Mouse (Mus musculus) T-cell, adult 2 months (primary cell): Measurements from ENCODE around the gene Zfp62.

Source experiments
- DNase-seq: peaks from one replicate; pipeline ENCODE4 v3.0.0; 2022; ENCODE audit warnings: low spot score

Gene Zfp62

DNA sequence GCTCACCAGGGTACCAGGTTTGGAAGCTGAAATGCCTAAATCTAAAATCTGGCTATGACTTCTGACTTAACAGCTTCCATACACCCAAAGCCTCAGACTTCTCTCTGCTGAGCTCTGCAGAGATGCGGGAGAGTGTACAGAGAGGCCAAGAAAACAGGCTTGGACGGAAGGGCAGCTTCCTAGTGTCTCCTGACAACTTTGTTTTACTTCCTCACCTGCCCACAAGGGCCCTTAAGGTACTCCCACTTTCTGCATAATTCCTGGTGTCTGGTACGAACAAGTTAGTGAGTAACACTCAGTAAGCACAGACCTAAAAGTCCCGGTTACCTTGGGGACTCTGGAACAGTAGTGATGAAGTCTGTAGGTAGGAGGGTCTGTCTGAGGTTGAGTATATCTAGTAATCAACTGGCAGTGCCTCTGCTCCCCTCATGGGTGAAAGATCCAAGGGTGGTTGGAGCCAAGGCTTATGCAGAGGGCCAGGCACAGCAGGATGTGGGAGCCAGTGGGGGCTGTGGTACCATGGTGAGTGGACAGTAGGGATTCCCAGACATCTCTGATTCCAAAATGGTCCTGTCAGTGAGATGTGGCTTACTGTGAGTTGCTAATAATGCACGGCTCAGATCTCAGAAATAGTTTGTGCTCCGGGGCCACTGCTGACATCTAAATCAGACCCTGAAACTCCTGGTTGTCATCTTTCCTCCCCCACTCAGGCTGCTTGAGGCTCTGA is 46.0 kb downstream of the Zfp62 start:
- no peak for DNase-seq

DNA sequence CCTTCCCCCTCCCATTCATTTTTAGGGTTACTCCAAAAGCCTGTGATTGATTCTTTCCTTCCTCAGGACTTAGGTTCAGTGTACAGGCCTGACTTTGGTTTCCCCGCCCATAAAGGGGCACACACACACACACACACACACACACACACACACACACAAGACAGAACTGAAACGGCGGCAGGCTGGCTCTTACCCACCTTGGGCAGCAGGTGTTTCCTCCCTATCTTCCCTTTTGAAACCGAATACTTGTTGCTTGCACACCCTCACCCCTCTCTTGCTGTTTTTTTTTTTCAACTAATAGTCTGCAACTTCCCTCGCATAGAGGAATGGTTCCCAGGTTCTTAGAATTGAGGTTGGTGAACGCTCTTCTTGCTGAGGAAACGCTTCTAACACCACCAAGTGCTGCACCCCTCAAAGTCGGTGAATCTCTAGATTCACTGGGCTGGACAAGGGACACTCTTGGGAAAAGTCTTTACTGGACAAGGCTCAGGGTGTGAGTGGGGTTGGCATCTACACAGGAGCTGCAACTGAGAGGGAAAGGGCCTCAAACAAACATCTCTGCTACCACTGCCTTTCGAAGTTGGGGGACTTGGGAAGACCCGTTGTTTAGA is 46.8 kb downstream of the Zfp62 start:
- peak; percentile 70 for DNase-seq

DNA sequence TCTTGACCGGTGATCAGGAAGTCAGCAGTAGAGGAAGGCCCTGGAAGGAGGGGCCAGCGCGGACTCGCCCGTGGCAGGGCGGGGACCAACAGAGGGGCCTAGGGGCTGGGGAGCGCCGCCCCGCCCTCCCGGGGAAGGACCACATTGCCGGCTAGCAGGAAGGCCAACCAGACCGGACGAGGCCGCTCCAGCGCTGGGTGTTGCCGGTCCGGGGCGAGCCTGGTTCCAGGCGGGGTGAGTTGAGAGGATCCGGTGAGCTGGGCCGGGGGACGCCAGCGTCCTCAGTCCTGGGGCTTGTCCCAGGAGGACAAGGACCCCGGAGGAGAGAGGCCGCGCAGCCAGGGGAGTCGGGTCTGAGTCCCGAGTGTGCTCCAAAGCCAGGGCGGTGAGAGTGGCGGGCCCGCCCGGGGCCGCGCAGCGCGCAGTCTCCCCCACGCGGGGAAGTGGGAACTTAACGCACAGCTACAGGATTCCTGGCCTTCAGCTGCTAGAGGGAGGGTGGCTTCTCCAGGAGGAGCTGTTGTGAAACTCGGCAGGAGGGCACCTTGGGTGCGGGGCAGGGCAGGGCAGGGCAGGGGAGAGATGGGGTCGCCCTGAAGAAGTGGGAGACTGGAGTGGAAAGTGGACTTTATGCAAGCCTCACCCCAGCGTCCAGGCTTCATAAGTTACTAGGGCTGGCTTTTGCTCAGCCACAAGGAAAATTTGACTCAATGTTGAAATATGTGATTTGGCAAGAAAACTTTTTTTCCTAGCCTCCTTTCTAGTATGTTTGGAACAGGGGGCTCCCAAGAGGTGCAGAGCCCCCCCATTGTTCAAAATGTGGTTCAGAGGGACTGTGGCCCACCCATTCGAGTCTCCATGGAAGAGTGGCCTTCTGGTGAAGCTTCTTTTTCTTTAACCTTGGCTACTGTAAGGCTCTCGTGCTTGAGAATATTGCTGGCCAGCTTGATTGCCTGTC is 47.6 kb downstream of the Zfp62 start:
- peak; percentile 67 for DNase-seq

DNA sequence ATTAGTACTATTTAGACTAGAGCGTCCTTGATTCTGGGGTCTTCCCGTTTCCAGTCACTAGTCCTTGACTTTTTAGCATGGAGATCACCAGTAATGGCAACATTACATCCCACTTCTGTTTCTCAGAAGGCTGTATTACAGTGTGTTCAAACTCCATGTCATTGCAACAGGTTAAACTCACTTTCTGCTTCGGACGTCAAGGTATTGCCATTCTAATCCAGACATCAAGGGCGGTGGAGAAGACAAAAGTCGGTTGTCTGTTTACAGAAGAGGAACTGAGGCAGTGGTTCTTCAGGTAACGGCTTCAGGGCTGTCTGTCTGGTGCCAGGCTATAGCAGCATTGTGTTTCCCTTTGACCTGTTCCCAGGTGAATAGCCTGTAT is 48.3 kb downstream of the Zfp62 start:
- DNase-seq = no peak

DNA sequence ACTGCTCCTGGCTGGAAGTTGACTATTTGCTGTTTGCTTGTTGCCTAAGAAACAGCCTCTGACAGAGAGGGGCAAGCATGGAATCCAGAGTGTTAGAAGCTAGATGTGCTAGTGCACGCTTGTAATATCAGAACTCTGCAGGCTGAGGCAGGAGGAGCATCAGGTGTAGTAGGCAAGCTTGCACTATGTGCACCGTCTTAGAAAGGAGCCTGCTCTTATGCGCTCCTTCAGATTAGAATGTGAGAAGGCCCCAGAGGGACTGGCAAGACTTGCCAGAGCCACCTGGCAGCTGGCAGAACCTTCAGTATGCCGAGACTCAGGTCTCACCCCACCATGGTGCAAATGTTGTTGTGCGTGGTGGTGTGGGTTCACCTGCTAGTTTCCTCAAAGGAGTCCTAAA is 49.0 kb downstream of the Zfp62 start:
- no peak for DNase-seq

DNA sequence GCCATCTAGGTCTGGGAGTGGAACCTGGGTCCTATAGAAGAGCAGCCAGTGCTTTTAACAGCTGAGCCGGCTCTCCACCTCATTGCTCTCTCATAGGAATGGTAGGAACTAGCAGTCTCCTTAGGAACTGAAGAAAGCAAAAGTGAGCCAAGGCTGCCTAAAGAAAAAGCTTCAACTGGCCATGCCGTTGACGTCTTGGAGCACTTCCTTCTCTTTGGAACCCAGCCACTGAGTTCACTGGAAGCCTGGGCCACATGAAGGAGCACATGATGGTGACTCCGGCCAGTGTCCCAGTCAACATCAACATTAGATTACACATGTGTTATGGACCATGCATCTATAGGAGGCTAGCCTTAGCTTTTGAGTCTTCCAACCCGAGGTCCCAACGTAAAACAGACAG is 49.9 kb downstream of the Zfp62 start:
- DNase-seq = no peak

DNA sequence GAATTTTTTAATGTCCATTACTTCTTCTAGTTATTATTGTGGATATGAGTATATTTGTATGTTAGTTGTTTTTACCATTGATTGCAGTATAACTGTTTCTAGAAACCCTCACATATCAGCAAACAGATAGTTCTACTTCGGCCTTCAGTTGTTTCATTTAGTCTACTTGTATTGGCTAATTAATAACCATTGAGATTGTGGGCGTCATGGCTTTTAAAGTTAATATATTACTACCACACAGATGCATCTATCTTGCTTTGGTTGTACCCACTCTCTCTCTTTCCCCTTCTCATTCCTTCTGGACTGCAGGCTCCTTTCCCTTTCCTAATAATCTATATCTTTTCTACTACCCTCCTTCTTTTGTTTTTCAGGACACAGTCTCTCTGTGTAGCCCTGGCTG is 56.2 kb downstream of the Zfp62 start:
- no peak for DNase-seq

DNA sequence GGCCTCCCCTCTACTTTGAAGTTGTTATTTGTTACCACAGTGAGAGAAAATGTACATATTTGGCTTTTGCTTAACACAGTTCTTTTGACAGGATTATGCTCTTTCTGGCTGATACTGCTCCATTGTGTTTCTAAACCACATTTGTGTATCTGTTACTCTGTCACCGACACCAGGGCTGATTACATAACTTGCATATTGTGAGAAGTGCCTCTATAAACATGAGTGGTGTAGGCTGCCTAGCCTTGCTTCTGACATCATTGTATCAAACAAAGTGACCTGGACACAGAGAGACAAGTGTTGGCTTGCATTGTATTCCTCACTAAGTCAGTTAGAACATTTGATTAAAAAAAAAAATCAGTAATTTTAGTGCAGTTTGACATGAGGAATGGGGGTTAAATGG is 56.7 kb downstream of the Zfp62 start:
- no peak for DNase-seq

DNA sequence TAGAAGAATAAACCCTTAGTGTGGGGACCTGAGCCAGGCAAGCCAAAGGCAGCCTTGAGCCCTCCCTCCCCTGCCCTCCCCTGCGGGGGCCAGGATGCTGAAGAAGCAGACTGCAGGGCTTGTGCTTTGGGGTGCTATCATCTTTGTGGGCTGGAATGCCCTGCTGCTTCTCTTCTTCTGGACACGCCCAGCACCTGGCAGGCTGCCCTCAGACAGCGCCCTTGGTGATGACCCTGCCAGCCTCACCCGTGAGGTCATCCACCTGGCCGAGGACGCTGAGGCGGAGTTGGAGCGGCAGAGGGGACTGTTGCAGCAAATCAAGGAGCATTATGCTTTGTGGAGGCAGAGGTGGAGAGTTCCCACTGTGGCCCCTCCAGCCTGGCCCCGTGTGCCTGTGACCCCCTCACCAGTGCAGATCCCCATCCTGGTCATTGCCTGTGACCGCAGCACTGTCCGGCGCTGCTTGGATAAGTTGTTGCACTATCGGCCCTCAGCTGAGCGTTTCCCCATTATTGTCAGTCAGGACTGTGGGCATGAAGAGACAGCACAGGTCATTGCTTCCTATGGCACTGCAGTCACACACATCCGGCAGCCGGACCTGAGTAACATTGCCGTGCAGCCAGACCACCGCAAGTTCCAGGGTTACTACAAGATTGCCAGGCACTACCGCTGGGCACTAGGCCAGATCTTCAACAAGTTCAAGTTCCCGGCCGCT is 57.7 kb downstream of the Zfp62 start:
- no peak for DNase-seq

DNA sequence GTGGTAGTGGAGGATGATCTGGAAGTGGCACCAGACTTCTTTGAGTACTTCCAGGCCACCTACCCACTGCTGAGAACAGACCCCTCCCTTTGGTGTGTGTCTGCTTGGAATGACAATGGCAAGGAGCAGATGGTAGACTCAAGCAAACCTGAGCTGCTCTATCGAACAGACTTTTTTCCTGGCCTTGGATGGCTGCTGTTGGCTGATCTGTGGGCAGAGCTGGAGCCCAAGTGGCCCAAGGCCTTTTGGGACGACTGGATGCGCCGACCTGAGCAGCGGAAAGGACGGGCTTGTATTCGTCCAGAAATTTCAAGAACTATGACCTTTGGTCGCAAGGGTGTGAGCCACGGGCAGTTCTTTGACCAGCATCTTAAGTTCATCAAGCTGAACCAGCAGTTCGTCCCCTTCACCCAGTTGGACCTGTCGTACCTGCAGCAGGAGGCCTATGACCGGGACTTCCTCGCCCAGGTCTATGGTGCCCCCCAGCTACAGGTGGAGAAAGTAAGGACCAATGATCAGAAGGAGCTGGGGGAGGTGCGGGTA is 58.3 kb downstream of the Zfp62 start:
- no peak for DNase-seq

DNA sequence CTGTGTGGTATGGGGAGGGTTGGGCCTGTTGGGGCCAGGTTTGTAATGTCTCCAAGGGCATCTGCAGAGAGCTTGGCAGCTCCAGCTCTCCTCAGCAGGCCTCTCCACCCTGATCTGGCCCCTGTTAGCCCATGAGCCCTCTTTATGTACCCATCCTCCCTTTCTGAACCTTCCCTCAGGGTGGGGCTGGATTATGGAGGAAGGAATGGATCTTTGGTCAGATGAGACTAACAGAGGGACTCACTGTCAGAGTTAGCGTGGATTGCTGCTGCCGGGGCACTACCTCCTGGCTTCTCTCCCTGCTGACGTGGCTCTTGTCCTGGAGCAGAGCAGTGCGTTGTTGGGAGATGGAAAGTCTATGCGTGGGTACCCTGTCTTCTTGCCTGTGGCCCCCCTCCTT is 59.2 kb downstream of the Zfp62 start:
- DNase-seq = no peak

DNA sequence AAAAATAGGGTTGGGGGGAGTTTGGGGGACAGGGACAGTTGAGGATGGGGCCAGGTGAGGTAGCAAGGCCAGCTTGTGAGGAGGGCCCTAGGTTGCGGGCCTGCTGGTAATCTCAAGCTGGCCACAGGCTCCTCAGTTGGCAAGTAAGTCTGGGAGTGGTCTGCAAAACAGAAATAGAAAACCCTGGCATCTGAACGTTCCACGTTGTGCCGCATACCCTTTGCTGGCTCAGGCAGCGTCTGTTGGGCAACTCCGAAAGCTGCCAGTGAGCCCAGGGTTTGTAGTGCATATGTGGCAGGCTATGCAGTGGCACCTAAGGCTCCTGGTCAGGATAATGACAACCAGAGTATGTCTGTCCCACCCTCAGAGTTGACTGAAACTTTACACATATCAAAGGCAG is 60.1 kb downstream of the Zfp62 start:
- no peak for DNase-seq

DNA sequence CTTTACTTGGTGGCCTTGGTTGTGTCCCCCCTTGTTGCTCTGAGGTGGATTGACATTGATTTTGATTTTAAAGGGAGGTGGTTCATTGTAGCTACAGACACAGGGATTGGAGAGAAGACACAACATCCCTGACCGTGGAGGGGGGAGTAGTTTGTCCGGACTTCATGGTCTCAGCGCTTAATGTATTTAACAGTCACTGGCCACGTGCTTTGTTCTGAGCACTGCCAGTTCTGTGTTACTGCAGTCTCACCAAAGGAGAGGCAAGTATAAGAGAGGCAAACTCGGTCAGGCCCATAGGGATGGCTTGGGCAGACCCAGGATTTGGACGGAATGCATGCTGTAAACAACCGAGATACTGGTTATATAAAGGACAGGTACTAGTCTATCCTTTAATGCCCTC is 61.0 kb downstream of the Zfp62 start:
- DNase-seq = no peak

DNA sequence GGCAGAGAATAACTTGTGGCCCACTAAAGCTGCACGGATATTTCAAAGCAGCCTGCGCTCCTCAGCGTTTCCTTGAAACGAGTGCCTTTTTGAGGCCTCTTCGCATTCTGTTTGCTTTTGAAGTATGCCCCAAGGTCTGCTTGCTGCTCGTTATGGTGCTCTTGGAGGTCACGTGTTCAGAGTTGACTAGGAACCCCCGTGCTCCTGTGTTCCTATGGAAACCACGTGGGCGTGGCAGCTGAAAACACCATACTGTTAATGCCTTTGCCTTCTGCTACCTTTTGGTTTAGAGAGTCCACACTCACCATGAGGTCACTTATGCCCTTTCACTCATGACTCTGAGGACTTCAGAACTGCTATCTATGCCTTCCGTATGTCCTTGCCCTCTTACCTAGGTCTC is 61.5 kb downstream of the Zfp62 start:
- peak; percentile 34 for DNase-seq

DNA sequence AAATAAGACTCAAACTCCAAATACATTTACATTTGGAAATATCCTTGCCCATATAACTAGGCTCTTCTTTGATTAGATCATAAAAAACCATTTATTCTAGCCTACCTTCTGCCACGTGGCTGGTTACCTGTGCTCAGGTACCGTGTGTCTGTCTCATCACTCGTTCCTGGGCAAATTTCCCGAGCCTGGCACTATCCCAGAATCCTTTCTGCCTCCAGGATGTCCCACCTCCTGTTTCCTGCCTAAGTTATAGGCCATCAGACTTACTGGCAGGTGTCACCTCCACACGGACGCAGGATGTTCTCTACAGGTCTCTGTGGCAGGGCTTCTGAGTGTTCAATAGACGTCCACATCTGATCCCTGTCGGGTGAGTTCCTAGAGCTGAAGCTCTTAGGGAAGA is 62.0 kb downstream of the Zfp62 start:
- no peak for DNase-seq

DNA sequence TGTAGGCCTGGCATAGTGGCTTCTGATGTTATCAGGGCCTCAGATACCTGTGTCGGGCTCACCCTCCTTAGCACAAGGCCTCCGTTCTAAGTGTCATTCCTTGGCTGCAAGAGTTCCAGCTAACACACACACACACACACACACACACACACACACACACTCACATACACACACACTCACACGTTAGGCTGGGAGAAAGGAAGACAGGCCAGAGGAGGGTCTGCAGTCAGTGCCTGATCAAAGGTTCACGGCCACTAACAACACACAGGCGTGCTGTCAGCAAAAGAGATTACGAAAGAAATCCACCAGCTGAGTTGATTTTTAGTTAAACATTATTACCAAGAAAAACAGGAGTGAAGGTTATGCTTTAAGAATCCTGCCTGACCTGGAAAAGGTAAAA is 63.6 kb downstream of the Zfp62 start:
- DNase-seq = no peak

DNA sequence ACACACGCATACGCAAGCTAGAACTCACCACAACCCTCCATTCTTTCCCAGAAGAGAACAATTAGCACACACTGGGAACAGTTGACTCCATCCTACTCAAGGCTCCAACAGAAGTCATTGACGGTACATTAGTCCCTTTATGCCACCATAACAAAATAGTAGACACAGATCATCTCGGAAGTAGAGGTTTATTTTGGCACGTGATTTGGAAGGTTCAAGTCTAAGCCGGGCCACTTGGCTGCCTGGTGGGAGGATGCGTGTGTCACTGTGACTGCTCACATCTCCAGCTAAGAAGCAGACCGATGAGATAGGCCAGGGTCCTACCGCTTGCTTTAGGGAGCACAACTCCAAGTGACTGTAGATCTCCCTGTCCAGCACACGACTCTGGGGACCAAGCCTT is 64.2 kb downstream of the Zfp62 start:
- no peak for DNase-seq

DNA sequence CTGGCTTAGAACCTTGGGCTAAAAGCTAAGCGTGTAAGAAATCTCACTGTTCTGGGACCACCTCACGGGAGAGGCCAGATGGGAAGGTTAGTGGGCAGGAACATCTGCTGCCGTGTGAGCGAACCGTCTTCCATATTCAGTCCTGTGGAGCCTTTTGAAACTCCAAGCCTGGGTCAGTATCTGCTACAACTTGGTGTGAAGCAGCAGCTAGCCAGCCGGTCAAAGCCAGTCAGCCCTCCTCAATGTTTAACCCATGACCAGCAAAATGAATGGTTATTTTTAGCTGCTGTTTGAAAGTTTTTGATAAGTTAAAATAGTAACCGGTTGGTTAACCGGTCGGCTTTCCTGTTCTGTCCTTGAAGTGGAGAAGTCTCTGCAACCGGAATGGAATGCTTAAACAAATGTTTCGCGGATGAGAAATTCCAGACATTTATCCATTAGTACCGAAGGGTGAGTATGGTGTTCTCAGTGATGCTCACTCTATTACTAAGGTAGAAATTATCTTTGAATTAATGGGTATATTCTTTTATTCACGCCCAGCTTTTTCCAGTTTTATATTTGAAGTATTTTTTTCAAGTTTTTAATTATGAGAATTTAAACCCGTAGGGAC is 65.0 kb downstream of the Zfp62 start:
- no peak for DNase-seq
